Mouse (Mus musculus): Measurements from ENCODE around the gene Rhebl1. TPM values are rescaled to one million over a fixed set of nuclear protein-coding genes. Genes with fewer than 3 reads are reported as not detected.

Gene Rhebl1
- total RNA-seq, 2 experiments from 2014 or later, result 1.3 TPM

Other genes starting within 250 kb of the Rhebl1 start
- gene Ddx23, start 231.6 kb downstream of the Rhebl1 start, total RNA-seq (2021), result 10 to 100 TPM; 65.7 to 83.1 TPM
- gene Rnd1, start 217.1 kb downstream of the Rhebl1 start, total RNA-seq (2021), result 1 to 10 TPM; 2.8 to 3.2 TPM
- gene Ccdc65, start 186.3 kb downstream of the Rhebl1 start, total RNA-seq (2021), result not detected
- gene Fkbp11, start 166.3 kb downstream of the Rhebl1 start, total RNA-seq (2021), result 1 to 10 TPM in 1 of 2 experiments, under 1 TPM in 1; 0.80 to 1.1 TPM
- gene Arf3, start 131.3 kb downstream of the Rhebl1 start, total RNA-seq (2021), result 1 to 10 TPM; 8.1 to 9.0 TPM
- 1 to 10 TPM in 1 of 2 experiments, under 1 TPM in 1; 0.57 to 1.4 TPM for gene Wnt10b, start 116.4 kb downstream of the Rhebl1 start, total RNA-seq (2021)
- gene Wnt1, start 104.7 kb downstream of the Rhebl1 start, total RNA-seq (2021), result not detected
- gene Ddn, start 85.0 kb downstream of the Rhebl1 start, total RNA-seq (2021), result under 1 TPM; 0.36 to 0.57 TPM
- gene Prkag1, start 63.0 kb downstream of the Rhebl1 start, total RNA-seq (2021), result 10 to 100 TPM; 48.1 to 49.6 TPM
- gene Kmt2d, start 23.3 kb downstream of the Rhebl1 start, total RNA-seq (2021), result 10 to 100 TPM; 43.2 to 50.1 TPM
- 1 to 10 TPM in 1 of 2 experiments, under 1 TPM in 1; 0.75 to 1.5 TPM for gene Dhh, start 4.0 kb upstream of the Rhebl1 start, total RNA-seq (2021)
- gene Lmbr1l, start 23.7 kb upstream of the Rhebl1 start, total RNA-seq (2021), result 1 to 10 TPM; 4.8 to 4.9 TPM
- gene Tuba1b, start 40.0 kb upstream of the Rhebl1 start, total RNA-seq (2021), result 10 to 100 TPM; 15.6 to 29.6 TPM
- gene Gm49450, start 59.0 kb upstream of the Rhebl1 start, total RNA-seq (2021), result not detected
- 10 to 100 TPM; 17.9 to 38.6 TPM for gene Tuba1a, start 59.2 kb upstream of the Rhebl1 start, total RNA-seq (2021)
- 1 to 10 TPM; 5.4 to 9.9 TPM for gene Tuba1c, start 135.4 kb upstream of the Rhebl1 start, total RNA-seq (2021)
- gene Prph, start 160.6 kb upstream of the Rhebl1 start, total RNA-seq (2021), result under 1 TPM; 0.43 to 0.88 TPM
- under 1 TPM in 1 of 2 experiments, not detected in 1; 0.21 TPM for gene Troap, start 180.0 kb upstream of the Rhebl1 start, total RNA-seq (2021)
- not detected for gene C1ql4, start 193.3 kb upstream of the Rhebl1 start, total RNA-seq (2021)
- under 1 TPM in 1 of 2 experiments, not detected in 1; 0.19 TPM for gene Dnajc22, start 198.6 kb upstream of the Rhebl1 start, total RNA-seq (2021)
- 1 to 10 TPM; 3.8 to 4.6 TPM for gene Spats2, start 231.4 kb upstream of the Rhebl1 start, total RNA-seq (2021)